Mouse (Mus musculus) cerebellum, postnatal 25 days (tissue): ENCODE measurements around the gene Gpr4.

Source experiments
- DNase-seq, 2 experiments: peaks; one replicate each; pipeline ENCODE4 v3.0.0; 2021; ENCODE audit warnings: mixed read lengths in 2 of 2

The Gpr4 gene

GRCm38 (mm10) chr7:19196676-19197075 lies 15.7 kb upstream of the Gpr4 start:
- DNase-seq = peak in 1 of 2 experiments; percentile 63

- DNase-seq = peak in 1 of 2 experiments; percentile 52
Measured at GRCm38 (mm10) chr7:19197985-19198384, 14.4 kb upstream of the Gpr4 start.

GRCm38 (mm10) chr7:19201660-19202059 lies 10.7 kb upstream of the Gpr4 start:
- peak in 1 of 2 experiments; percentile 31 for DNase-seq

DNA sequence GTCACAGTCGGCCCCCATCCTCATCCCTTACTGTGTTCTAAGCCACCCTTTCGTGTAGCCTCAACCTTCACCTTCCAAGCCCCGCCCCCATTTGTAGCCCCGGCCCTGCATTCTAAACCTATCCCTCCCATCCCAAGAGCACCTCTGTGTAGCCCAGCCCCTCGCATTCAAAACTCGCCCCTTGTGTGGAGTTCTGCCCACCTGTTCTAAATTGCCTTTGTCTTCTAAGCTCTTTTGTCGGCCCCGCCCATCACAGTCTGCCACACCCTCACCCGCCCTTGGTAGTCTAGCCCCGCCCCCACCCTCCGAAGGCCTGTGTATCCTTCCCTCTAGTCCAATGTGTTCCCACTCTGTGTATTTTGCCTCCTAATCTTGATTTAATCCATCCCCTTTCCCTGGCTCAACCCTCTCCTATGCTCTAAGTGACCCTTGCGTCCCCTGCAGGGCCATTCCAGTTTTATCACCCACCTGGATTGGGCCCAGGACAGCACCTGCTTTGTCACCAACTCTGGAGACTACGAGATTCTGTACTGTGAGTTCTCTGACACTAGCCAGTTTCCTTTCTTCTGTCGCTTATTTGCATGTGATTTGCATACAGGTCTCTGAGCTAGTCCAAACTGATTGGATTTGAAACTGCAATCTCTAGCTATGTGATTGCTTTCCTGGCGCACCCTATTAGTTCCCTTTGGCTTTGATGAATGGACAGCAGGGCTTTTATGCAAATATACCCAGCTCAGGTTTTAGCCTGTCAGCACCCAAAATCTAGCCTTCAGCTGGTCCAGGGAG lies 10.1 kb upstream of the Gpr4 start:
- no peak for DNase-seq

GRCm38 (mm10) chr7:19208201-19208910 lies 4.0 kb upstream of the Gpr4 start:
- DNase-seq = no peak

GRCm38 (mm10) chr7:19208944-19209472 lies 3.3 kb upstream of the Gpr4 start:
- DNase-seq = peak; percentile 55 to 80

- no peak for DNase-seq
Measured at GRCm38 (mm10) chr7:19209494-19209893, 2.8 kb upstream of the Gpr4 start.

DNA sequence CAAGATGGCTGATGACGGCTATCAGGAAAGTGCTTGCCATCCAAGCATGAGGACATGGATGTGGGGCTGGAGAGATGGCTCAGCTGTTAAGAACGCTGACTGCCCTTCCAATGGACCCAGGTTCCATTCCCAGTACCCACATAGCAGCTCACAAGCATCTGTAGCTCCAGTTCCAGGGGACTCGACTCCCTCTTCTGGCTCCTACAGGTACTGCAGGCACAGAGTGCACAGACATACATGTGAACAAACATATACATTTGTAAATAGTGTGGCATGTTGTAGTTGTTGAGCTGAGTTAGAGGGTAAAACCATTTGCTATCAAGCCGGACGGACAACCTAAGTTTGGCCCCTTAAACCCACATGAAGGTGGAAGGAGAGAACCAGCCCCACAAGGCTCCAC lies 2.3 kb upstream of the Gpr4 start:
- no peak for DNase-seq

GRCm38 (mm10) chr7:19211041-19211675 lies 1.2 kb upstream of the Gpr4 start:
- no peak for DNase-seq

DNA sequence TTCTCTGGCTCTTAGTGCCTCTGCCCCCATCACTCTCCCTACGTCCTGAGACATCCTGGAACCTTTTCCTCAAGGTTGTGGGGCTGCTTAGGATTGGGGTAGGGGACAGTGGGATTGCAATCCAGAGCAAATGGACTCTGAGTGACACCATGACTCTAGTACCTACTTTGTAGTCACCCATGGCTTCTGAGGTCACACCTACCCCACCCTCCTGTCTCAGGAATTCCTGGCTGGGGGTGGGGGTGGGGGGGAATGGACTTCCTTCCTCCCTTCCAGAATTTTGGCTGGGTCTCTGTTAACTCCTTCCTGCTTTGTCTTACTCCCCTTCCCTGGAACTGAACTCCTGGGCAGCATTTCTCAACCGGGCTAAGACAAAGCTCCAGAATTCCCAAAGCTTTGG lies 1.0 kb downstream of the Gpr4 start:
- DNase-seq = no peak

DNA sequence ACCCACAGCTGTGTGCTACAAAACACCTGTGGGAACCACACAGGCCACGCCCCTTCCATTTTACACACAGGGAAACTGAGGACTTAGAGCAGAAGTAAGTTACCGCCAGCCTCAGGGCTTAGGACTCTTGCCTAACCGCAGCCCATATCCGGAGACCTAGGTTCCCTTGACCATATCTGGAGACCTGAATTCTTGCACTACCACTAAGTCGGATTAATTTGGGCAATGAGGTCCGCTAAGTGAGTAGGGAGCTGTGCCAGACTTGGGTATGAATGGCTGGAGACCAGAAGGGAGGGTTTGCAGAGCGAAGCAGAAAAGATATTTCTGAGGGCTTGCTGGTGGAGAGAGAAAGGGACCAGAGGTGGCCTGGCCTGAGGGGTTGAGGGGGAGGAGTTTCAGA lies 2.0 kb downstream of the Gpr4 start:
- no peak for DNase-seq

- DNase-seq = no peak
Measured at GRCm38 (mm10) chr7:19214940-19215339, 2.6 kb downstream of the Gpr4 start.

GRCm38 (mm10) chr7:19217492-19217891 lies 5.2 kb downstream of the Gpr4 start:
- DNase-seq = no peak

DNA sequence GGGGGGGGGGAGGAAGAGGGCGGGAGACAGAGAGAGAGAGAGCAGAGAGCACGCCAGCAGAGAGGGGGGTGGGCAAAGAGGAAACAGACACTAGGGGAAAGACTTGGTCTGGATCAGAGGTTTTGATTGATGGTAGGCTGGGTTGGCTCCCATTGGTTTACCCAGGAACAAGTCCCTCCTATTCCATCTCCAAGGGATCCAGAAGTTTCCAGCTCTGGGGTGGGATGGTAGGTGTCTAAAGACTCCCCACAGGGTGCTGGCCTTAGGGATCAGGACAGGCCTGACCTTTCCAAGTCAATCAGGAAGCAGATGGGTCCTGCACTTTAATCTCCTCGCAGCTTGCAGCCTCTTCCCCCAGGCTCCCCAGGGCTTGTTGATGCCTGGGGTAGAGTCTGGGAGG lies 5.6 kb downstream of the Gpr4 start:
- DNase-seq = no peak

DNA sequence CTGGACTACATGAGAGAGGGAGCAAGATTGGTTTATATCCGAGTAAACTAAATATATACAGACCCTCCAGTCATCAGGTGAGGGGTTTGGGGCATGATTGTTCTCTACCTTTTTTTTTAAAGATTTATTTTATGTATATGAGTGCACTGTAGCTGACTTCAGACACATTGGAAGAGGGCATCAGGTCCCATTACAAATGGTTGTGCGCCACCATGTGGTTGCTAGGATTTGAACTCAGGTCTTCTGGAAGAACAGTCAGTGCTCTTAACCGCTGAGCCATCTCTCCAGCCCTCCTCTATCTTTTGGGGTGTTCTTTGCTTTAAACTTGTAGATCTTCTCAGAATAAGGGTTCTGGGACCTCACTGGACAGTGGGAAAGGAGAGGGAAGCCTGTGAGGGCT lies 7.7 kb downstream of the Gpr4 start:
- DNase-seq = no peak

- no peak for DNase-seq
Measured at GRCm38 (mm10) chr7:19222189-19222588, 9.9 kb downstream of the Gpr4 start.

DNA sequence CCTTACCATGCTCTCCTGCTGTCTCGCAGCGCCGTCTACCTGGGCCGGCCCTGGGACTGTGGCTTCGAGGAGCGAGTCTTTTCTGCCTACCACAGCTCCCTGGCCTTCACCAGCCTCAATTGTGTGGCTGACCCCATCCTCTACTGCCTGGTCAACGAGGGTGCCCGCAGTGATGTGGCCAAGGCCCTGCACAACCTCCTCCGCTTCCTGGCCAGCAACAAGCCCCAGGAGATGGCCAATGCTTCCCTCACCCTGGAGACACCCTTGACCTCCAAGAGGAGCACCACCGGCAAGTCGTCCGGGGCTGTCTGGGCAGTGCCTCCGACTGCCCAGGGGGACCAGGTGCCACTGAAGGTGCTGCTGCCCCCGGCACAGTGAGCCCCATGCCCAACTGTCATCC lies 10.5 kb downstream of the Gpr4 start:
- DNase-seq = no peak

- DNase-seq = no peak
Measured at GRCm38 (mm10) chr7:19224933-19225332, 12.6 kb downstream of the Gpr4 start.

GRCm38 (mm10) chr7:19226817-19227797 lies 14.8 kb downstream of the Gpr4 start:
- DNase-seq = peak in 1 of 2 experiments; percentile 61

DNA sequence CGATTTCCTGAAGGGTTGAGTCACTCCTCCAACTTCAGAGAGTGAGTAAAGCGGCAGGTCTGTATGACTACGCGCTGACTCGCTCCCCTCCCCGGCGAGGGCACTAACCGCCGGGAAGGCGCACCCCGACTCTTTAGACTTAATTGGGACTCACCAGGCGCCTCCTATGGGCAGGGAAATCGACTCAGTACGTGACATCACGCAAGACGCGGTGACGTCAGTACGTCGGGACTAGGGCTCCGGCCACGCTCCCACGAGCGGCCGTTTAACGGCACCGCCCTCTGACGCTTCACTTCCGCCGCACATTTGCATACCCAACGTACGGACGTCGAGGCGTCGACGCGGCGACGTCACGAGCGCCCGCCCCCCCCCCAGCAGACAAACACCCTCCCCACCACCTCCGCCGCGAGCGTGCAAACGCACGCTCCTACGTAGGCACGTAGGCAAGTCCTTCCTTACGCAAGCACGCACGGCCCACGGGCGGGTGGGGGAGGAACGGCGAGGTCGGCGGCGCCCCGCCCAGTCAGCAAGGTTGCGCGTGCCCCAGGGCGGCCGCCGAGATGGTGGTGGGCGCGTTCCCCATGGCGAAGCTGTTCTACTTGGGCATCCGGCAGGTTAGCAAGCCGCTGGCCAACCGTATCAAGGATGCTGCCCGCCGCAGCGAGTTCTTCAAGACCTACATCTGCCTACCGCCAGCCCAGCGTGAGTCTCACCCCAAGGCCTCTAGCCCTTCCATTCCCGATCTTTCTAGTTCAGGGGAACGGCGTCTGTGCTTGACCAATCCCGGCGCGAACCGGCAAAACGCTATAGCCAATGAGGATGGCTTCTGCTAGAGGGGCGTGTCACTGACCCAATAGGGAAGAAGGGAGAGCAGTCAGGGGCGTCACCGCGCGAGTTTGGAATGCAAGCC lies 15.8 kb downstream of the Gpr4 start, which contains the start of gene Opa3:
Gene Opa3 (plus strand): TSS at position 452 of the 910 bp plus-strand sequence.
- DNase-seq = peak; percentile 99

GRCm38 (mm10) chr7:19228793-19229148 lies 16.4 kb downstream of the Gpr4 start:
- no peak for DNase-seq
